Mouse (Mus musculus) liver, adult 2 months (tissue): Measurements from ENCODE around the gene Pdk2.

ENCODE experiments used
- CTCF ChIP-seq: fragments of 200-500 bp; IDR thresholded peaks from 2 replicates; pipeline ENCODE4 v1.5.1; 2011; ENCODE audit warnings: low read depth, low read length, control low read depth
- POLR2A ChIP-seq: fragments of 200-500 bp; IDR thresholded peaks from 2 replicates; pipeline ENCODE4 v1.6.1; 2011; ENCODE audit warnings: low read length, control low read depth; ENCODE audit not compliant: insufficient read depth; ENCODE audit errors: extremely low read depth

DNA sequence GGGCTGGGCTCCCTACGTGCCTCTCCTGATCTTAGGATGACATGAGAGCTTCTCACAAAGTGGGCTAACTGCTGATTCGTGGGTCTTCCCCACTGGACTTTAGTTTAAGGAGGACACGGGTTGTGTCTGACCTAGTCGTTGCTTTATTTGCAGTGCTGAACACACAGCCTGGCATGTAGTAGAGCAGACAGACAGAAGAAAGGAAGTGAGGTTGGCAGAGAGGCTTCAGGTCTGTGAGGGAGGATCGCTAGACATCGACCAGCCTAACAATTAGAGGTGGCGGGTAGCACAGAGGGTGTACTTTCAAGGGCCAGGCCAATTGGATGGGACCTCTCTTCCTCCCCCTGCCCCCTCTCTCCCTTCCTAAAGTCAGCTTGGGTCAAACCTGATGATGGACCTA is 2.5 kb upstream of the Pdk2 start:
- TF ChIP-seq CTCF (no peak), POLR2A (no peak)
